Mouse (Mus musculus) hindbrain, postnatal 0 days (tissue): Measurements from ENCODE around the gene Asb4. TPM values are rescaled to one million over a fixed set of nuclear protein-coding genes. Genes with fewer than 3 reads are reported as not detected.
A peak's percentile ranks its signal among the peaks of the same experiment; 100 is the strongest.

Experiments
- ATAC-seq: fragments of 200-750 bp; cut with Nextera tagmentation; 2 replicates; pipeline ENCODE4 v1.8.0; 2017; ENCODE audit warnings: mild to moderate bottlenecking, moderate TSS enrichment, moderate library complexity
- DNase-seq: peaks from one replicate; pipeline ENCODE4 v3.0.0-alpha.2; 2015; ENCODE audit warnings: low spot score
- H3K27ac ChIP-seq: fragments of 300-500 bp; sonication (generic); 2 replicates; pipeline ENCODE4 v1.5.1; 2014; ENCODE audit warnings: mild to moderate bottlenecking
- H3K27me3 ChIP-seq: fragments of 300-500 bp; sonication (generic); 2 replicates; pipeline ENCODE4 v1.6.1; 2014; ENCODE audit warnings: low read length, mixed read lengths; ENCODE audit not compliant: insufficient read depth
- H3K36me3 ChIP-seq: fragments of 300-500 bp; sonication (generic); 2 replicates; pipeline ENCODE4 v1.6.1; 2014; ENCODE audit warnings: low read length, mixed read lengths; ENCODE audit not compliant: insufficient read depth
- H3K4me1 ChIP-seq: fragments of 300-500 bp; sonication (generic); 2 replicates; pipeline ENCODE4 v1.6.1; 2014; ENCODE audit warnings: antibody characterized with exemption, low read length, mixed read lengths; ENCODE audit not compliant: insufficient read depth
- H3K4me2 ChIP-seq: fragments of 300-500 bp; sonication (generic); 2 replicates; pipeline ENCODE4 v1.6.1; 2014; ENCODE audit warnings: low read depth, mild to moderate bottlenecking, low read length, moderate library complexity, mixed read lengths
- H3K4me3 ChIP-seq: fragments of 300-500 bp; sonication (generic); 2 replicates; pipeline ENCODE4 v1.5.1; 2014; ENCODE audit warnings: low read length
- H3K9ac ChIP-seq: fragments of 300-500 bp; sonication (generic); replicated peaks from 2 replicates; pipeline ENCODE4 v1.6.1; 2014; ENCODE audit warnings: mild to moderate bottlenecking, low read length, moderate library complexity, mixed read lengths
- H3K9me3 ChIP-seq: fragments of 300-500 bp; sonication (generic); 2 replicates; pipeline ENCODE4 v1.6.1; 2016; ENCODE audit warnings: low read length, mixed read lengths
- CTCF ChIP-seq: IDR thresholded peaks from 2 replicates; pipeline ENCODE4 v1.5.1; 2016; ENCODE audit warnings: antibody characterized with exemption, control low read depth, low read depth
- WGBS: fragments of 180-500 bp; shearing (Covaris S2); extraction: QIAGEN DNeasy Blood & Tissue Kit; methylation state at CpG from one replicate; pipeline ENCODE4 v1.1.7; 2014; 5-methylcytosine and 5-hydroxymethylcytosine counted together
- polyA plus RNA-seq: library from polyadenylated mRNA; unstranded; fragments of >200 nt; fragmentation: Nextera tagmentation; extraction: Ambion mirVana; gene quantifications from 2 replicates; pipeline ENCODE4 v1.2.1, GENCODE M21; 2015
- total RNA-seq: library from RNA; depleted of rRNA; stranded (reverse); fragments of >200 nt; gene quantifications from 2 replicates; pipeline ENCODE4 v1.2.3, GENCODE M21; 2014

Asb4 gene
- total and polyA plus RNA-seq, 2 experiments from 2014 or later = 10.6 to 16.3 TPM

DNA sequence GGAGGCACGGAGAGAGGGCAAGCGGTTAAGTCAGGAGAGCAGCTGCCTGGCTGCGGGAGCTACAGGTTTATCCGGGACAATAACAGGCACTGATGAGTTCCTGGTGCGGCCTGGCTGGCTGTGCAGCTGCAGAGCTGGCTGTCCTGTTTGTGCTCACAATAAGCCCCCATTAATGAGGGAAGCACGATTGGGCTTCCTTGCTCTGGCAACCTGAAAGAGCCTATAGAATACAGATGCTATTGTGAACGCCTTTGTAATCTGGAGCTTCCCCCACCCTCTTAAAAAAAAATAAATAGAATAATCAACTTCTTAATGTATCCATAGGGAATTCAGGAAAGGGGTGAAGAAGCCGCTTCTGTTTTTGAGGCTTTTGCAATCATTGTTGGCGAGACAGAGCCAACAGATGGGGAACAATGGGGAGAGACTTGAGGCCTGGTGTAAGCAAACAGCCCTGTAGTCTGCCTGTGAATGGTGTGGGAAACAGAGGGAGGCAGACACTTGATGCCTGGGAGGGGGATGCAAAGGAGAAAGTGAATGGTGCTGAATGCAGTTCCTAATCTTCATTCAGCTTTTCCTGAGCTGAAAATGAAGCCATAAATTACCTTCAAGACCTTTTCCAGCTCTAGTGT lies 2.4 kb upstream of the Asb4 start:
- Histone ChIP-seq H3K4me3 (no peak overlapping the region), H3K9me3 (no peaks in the 10 kb centered on the region), H3K36me3 (no peaks in the 10 kb centered on the region), H3K4me2 (peak overlapping the region; percentile 49), H3K9ac (no peak overlapping the region), H3K27me3 (no peaks in the 10 kb centered on the region), H3K27ac (peak overlapping the region; percentile 57), H3K4me1 (no peaks in the 10 kb centered on the region)
- TF ChIP-seq CTCF = no peak
- DNase-seq (no peak), ATAC-seq (peak; percentile 16; the same call in 1 of the 2 replicates)
- WGBS = 16% methylated on average over 9 of the region's 9 CpGs

DNA sequence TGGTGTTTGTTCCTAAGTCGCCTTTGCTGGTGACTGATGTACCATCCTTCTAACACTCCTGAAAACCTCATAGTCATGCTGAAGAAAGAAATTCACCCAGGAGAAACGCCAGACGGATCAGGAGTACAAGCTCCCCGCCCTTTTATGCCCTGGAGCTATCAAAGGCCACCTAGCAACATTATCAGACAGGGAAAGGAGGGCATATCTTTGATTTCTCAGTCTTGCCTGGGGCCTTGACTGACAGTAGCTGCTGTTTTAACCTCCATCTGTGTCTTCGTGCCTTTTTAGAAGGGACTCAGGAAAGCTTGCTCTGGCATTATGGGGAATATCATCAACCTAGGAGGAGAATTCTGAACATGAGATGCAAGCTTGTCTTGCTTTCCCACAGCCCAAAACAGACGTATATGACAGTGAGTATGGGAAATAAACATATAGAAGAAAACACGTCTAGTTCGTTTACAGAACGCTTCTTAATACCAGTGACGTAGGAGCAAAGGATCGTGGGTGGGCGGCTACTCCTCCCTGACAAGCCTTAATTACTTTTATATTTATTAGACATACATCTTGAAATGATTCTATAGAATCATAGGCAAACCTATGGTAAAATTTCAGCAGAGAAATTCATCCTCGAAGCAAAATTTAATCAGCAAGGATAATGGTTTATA lies 1.1 kb upstream of the Asb4 start:
- no peak overlapping the region for H3K9ac ChIP-seq
- no peak for TF ChIP-seq CTCF
- no peak overlapping the region for H3K27ac ChIP-seq
- ATAC-seq (no peak), DNase-seq (no peak)
- H3K9me3 ChIP-seq = no peaks in the 10 kb centered on the region
- no peaks in the 10 kb centered on the region for H3K27me3 ChIP-seq
- H3K4me1 ChIP-seq = no peaks in the 10 kb centered on the region
- H3K36me3 ChIP-seq = no peaks in the 10 kb centered on the region
- H3K4me3 ChIP-seq = no peak overlapping the region
- 39% methylated on average over 13 of the region's 13 CpGs for WGBS
- no peak overlapping the region for H3K4me2 ChIP-seq

DNA sequence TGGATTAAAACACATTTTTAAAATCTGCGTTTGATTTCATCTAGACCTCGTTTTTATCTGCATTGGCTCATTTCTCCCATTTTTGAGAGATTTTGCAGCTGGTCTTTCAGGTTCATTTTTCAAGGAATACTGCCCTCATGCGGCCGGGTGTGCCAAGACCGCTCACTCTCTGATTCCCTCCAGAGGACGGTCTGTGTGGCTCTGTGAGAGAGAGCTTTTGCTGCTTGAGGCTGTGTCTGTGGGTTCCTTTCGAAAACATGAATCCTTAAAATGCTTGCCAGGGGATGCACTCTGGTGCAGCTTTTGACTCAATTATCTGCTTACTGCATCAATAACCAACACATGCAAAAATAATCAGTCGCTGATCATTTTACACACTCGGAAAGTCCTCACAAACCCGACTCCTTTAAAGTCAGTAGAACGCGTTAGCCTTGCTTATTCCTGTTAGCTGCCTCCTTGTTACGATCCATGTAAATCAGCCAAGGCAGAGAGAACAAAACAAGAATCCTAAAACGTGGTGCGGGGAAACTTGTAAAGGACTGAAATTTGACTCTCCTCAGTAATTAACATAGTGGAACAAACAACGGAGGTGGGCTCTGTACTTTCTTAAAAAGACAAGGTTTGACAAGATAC lies 487 bp upstream of the Asb4 start:
- DNase-seq (peak; percentile 93), ATAC-seq (peak; percentile 87)
- H3K9ac ChIP-seq = peak overlapping the region; percentile 47
- no peaks in the 10 kb centered on the region for H3K27me3 ChIP-seq
- peak; percentile 86 for TF ChIP-seq CTCF
- H3K27ac ChIP-seq = peak overlapping the region; percentile 76
- WGBS = under 1% methylated on average over 16 of the region's 16 CpGs
- H3K4me2 ChIP-seq = peak overlapping the region; percentile 64
- H3K4me1 ChIP-seq = no peaks in the 10 kb centered on the region
- H3K4me3 ChIP-seq = peak overlapping the region; percentile 34
- no peaks in the 10 kb centered on the region for H3K36me3 ChIP-seq
- H3K9me3 ChIP-seq = no peaks in the 10 kb centered on the region

DNA sequence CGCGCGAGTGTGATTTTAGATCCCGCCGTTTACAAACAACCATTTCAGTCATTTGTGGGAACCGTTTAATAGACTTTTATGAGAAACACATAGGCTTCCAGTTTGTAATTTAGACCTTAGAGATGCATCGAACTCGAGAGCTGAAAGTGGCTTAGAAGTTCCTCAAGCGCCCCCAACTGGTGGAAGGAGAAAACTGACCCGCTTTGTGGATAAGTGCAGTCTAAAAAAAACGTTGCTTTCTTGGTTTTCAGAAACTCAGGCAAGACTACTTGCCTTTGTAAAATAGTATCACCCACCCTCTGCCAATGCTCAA lies 948 bp downstream of the Asb4 start:
- H3K4me3 ChIP-seq = peak overlapping the region; percentile 34
- H3K27ac ChIP-seq = peak overlapping the region; percentile 41; the same call in 1 of the 2 replicates
- ATAC-seq = no peak
- peak overlapping the region; percentile 64 for H3K4me2 ChIP-seq
- H3K9ac ChIP-seq = peak overlapping the region; percentile 47; the same call in 1 of the 2 replicates
- peak; percentile 76 for TF ChIP-seq CTCF
- no peaks in the 10 kb centered on the region for H3K9me3 ChIP-seq
- WGBS = 1% methylated on average over 11 of the region's 11 CpGs
- DNase-seq = peak; percentile 91
- H3K36me3 ChIP-seq = no peaks in the 10 kb centered on the region
- H3K27me3 ChIP-seq = no peaks in the 10 kb centered on the region
- H3K4me1 ChIP-seq = no peaks in the 10 kb centered on the region

DNA sequence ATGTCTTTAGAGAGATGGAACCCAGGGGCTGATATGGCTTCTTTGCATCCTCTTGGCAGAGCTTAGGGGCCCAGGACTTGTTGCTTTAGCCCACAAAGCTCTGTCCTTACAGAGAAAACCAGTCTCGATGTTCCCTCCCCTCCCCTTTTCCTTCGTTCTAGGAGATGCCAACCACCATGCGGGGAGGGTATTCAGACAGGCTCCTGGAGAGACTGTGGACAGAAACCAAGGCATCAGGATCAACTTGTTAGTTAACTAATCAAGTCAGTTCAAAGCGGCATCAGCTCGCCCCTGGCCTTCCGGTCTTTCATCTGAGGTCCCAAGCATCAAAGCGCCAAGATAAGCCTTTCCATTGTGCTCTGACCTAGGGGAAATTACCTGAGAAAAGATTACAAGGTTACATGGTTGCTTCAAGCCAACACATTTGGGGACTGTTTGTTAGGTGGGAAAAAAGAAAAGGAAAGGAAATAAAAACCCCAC lies 2.0 kb downstream of the Asb4 start:
- no peaks in the 10 kb centered on the region for H3K9me3 ChIP-seq
- no peak for TF ChIP-seq CTCF
- H3K4me3 ChIP-seq = no peak overlapping the region
- no peak overlapping the region for H3K9ac ChIP-seq
- no peaks in the 10 kb centered on the region for H3K27me3 ChIP-seq
- H3K4me1 ChIP-seq = no peaks in the 10 kb centered on the region
- WGBS = 47% methylated on average over 7 of the region's 7 CpGs
- ATAC-seq (no peak), DNase-seq (no peak)
- H3K36me3 ChIP-seq = no peaks in the 10 kb centered on the region
- no peak overlapping the region for H3K4me2 ChIP-seq
- no peak overlapping the region for H3K27ac ChIP-seq

DNA sequence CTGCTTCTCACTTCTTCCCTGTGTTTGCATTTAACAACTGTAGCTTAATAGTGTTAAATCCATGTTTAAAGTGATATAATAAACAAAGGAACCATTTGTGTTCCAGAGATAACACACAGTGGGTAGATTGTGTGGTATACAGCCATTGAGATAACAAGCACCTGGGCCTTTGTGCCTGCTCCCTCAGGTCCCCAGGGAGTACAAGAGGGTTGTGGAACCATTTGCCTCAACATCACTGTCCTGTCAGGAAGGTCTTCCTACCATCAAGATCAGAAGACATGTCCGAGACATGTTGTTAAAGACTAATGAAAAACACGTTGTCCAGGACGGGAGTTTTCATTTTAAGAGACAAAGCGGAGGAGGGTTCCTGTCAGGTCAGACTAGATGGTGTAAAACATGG lies 3.3 kb downstream of the Asb4 start:
- H3K27ac ChIP-seq = no peak overlapping the region
- no peak overlapping the region for H3K4me2 ChIP-seq
- no peak for TF ChIP-seq CTCF
- no peak overlapping the region for H3K9ac ChIP-seq
- H3K36me3 ChIP-seq = no peaks in the 10 kb centered on the region
- ATAC-seq (no peak), DNase-seq (no peak)
- no peak overlapping the region for H3K4me3 ChIP-seq
- WGBS = 88% methylated on average over 4 of the region's 4 CpGs
- H3K4me1 ChIP-seq = no peaks in the 10 kb centered on the region
- no peaks in the 10 kb centered on the region for H3K9me3 ChIP-seq
- H3K27me3 ChIP-seq = no peaks in the 10 kb centered on the region
